Mouse (Mus musculus): Measurements from ENCODE around the gene Smim22.
A peak's percentile ranks its signal among the peaks of the same experiment; 100 is the strongest.

Gene Smim22

GRCm38 (mm10) chr16:5007067-5007466 lies at the start of gene Smim22:
Gene Smim22 (plus strand): TSS chr16:5007288.
- DNase-seq = no peak

GRCm38 (mm10) chr16:4957446-4957845 lies 49.6 kb upstream of the Smim22 start:
- no peak for DNase-seq

- no peak for DNase-seq
Measured at GRCm38 (mm10) chr16:4960260-4960659, 46.8 kb upstream of the Smim22 start.

DNA sequence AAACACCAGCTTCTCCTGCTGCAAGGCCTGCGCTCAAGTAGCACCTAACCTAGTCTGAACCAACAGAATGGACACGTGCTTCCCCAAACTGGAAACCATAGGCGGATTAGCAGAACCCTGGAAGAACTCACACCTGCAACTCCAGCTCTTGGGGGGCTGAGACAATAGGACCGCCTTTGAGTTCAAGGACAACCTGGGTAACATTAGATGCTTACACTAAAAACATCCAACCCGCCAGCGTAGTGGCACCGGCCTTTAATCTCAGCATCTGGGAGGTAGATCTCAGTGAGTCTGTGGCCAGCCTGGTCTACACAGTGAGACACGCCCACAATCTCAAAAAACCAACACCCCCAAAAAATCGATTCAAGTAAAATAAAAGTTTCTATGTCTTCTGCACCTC lies 43.7 kb upstream of the Smim22 start:
- DNase-seq = no peak

GRCm38 (mm10) chr16:4963797-4964709 lies 43.0 kb upstream of the Smim22 start, which contains the start of gene Anks3:
Gene Anks3 (minus strand): TSS chr16:4964205.
- DNase-seq = peak; percentile 100

- DNase-seq = no peak
Measured at GRCm38 (mm10) chr16:4964731-4965391, 42.2 kb upstream of the Smim22 start.

DNA sequence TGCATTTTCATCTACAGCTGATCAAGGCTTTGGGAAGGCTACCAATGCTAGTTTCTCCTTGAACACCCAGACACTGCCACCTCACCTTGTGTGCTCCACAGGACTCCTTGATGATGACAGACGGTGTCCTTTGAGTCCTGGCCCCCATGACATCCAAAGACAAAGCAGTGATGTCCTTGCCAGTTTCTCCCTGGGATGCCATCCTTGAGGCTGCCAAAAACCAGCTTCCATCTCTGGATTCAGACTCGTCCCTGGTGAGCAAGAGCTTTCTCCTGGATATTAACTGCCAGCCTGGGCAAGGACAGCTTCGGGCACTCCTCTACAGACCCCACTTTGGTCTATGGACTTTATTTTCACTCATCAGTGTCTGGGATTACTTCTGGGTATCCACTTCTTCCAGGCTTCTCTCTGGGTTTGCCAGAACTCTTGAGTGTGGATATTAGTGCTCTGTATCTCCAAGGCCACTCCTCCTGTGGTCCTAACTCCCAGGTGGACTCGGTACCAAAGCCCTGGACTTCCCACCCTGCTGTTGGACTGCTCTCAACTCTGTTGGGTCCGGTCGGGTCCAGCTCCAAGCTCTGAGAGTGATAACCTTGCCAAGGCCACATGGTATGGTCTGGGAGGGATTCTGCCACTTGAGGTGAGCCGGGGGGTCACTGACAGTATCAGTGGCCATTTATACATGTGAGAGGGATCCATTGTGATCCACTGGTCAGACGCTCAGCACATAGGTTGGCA lies 41.5 kb upstream of the Smim22 start:
- no peak for DNase-seq

DNA sequence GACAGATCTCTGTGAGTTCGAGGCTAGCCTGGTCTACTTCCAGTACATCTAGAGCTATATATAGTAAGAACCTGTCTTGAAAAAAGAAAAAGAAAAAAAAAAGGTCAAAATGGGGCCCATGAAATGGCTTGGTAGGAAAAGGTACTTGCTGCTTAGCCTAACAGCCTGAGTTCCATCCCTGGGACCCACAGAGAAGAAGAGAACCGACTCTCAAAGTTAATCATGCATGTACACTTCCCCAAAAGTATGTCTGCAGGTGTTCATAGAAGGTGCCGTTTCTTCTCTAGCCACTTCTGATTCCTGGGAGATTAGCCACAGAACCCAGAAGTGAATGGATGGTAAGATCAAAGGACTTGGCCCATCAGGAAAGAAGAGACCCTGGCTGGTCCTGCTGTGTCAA lies 38.7 kb upstream of the Smim22 start:
- no peak for DNase-seq

DNA sequence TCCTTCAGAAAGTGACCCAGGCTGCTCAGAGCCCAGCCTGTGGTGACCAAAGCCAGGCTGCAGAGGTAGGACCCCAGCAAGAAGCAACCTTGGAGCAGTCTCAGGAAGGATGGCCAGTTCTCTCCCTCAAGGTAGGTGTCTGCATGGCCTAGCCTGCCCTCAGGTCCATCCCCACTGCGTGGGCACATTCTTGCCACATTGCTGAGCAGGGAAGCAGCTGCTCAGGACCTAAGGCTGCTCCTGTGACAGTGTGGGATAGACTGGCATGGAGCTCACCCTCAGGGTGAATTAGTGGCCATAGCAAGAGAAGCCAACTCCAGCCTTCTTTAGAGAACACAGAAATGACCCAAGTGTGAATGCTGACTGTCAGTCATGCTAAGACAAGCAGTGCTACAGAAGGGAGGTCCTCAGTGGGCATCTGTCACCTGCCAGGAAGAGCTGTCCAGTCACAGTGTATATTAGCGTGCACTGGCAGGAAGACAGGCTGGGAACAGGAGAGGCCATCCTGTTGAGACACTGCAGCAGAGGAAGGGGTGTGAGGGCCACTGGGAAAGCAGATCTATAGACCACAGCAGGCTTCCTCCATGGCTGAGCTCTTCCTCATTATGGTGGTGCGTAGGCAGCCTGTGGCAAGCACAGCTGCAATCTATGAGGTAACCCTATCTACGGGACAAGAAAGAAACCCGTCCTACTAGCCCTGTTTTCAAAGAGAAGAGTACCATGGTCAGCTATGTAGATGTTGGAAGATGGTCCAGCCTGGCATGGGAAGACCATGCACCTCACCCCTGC lies 37.8 kb upstream of the Smim22 start:
- no peak for DNase-seq

- no peak for DNase-seq
Measured at GRCm38 (mm10) chr16:4971626-4972025, 35.5 kb upstream of the Smim22 start.

DNA sequence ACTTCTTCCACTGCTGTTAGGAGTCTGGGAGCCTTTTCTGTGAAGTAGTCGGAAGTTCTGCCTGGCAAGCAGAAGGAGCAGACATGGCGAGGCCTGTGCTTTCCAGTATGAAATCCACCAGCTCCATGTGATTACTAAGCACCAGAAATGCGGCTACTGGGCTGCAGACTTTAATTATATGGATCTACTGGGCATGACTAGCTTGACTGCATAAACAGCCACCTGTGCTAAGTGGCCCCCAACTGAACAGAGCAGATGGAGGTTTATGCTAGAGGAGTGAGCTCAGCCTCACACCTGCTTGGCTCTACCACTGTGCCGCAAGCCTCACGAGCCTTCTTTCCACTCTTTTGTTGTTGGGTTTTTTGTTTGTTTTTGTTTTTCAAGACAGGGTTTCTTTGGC lies 32.6 kb upstream of the Smim22 start:
- DNase-seq = peak; percentile 65

- DNase-seq = no peak
Measured at GRCm38 (mm10) chr16:4976180-4976579, 30.9 kb upstream of the Smim22 start.

GRCm38 (mm10) chr16:4978275-4979051 lies 28.6 kb upstream of the Smim22 start:
- no peak for DNase-seq

- no peak for DNase-seq
Measured at GRCm38 (mm10) chr16:4979755-4980380, 27.2 kb upstream of the Smim22 start.

GRCm38 (mm10) chr16:4984717-4985116 lies 22.4 kb upstream of the Smim22 start:
- DNase-seq = no peak

DNA sequence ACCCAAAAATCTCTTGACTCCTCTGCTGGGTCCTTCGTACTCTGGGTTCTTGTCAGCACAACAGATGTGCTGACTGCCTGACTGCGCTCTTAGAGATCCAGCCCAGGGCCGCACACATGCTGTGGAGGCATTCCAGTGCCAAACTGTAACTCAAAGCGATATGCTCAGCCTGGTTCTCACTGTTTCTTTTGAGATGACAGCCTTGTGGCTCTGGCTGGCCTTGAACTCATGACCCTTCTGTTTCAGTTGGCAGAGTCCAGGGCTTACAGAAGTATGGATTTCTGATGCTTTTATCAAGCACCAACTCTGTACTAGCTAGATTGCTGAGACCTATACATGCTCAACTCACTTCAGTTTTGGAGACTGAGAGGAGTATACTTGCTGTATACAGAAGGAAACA lies 13.8 kb upstream of the Smim22 start:
- no peak for DNase-seq

DNA sequence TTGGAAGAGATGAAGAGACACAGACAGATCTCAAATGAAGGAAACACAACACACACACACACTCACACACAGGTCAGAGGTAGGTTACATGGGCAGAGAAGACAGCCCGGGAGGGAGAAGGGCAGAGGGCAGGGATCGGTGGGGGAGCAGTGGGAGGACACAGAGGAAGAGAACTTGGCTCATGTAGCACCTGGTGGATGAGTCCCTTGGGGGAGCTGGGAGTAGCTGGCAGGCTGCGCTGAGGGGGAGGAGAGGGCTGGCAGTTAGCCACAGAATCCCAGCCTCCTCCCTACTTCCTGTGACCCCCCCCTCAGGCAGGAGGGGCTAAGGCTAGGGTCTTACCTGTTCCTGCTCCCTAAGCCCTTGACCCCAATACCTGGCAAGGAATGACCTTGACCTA lies 9.5 kb upstream of the Smim22 start, which contains the start of gene Sept12:
Gene Sept12 (minus strand): TSS at position 300 of the 400 bp plus-strand sequence.
- DNase-seq = no peak

DNA sequence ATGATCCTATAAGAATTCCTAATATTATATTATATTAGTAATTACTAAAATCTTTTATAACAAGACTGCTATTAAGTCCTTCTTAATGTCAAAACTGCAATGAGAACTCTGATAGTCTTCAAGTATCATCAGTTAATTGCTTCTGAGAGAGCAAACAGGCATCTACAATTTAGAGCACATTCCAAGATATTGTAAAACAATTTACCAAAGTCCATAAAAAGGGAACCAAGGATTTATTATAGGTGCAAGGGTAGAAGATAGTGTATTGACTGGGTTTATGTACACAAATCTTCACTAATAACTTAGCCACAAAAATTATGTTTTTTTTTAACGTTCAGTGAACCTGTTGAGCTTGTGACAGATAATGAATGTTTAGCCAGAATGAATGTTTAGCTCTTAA lies 8.1 kb upstream of the Smim22 start:
- no peak for DNase-seq

GRCm38 (mm10) chr16:5000611-5001010 lies 6.5 kb upstream of the Smim22 start:
- no peak for DNase-seq

- DNase-seq = no peak
Measured at GRCm38 (mm10) chr16:5007492-5007891, 404 bp downstream of the Smim22 start.

DNA sequence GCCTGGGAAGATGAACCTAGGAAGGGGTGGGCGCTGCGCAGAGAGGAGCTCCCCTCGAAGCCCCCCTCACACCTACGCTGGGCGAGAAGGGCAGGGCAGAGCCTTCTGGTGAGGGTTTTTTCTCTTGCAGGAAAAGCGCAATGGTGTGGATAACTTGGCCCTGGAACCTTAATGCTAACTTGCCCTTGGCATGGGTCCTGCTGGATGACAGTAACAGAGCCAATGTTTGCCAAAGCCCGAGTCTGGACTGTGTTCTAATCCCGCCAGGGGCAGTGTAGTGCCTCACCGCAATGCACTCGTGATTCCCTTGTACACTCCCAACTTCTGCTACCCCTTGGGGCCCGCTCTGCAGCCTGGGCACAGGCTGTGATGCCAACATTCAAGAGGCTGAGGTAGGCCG lies 988 bp downstream of the Smim22 start:
- DNase-seq = no peak

Measured in layer of hippocampus, adult 9-11 months (tissue).